Mouse (Mus musculus) embryonic facial prominence, embryonic 11.5 days (tissue): ENCODE results near the gene Tmem151b. TPM values are rescaled to one million over a fixed set of nuclear protein-coding genes. Genes with fewer than 3 reads are reported as not detected.
A peak's percentile ranks its signal among the peaks of the same experiment; 100 is the strongest.

Experiments used
- ATAC-seq: fragments of 200-750 bp; cut with Nextera tagmentation; replicated peaks from 2 replicates; pipeline ENCODE4 v1.8.0; 2017; ENCODE audit warnings: low read depth; ENCODE audit not compliant: insufficient number of reproducible peaks, low FRiP score, low TSS enrichment
- DNase-seq: peaks from one replicate; pipeline ENCODE4 v3.0.0-alpha.2; 2015; ENCODE audit warnings: low spot score
- H3K27ac ChIP-seq: fragments of 300-500 bp; sonication (generic); replicated peaks from 2 replicates; pipeline ENCODE4 v1.5.1; 2014; ENCODE audit warnings: mild to moderate bottlenecking, low read depth, low read length, control low read depth
- H3K27me3 ChIP-seq: fragments of 300-500 bp; sonication (generic); 2 replicates; pipeline ENCODE4 v1.6.1; 2014; ENCODE audit warnings: mild to moderate bottlenecking, low read length, moderate library complexity, mixed read lengths; ENCODE audit not compliant: control insufficient read depth, insufficient read depth
- H3K36me3 ChIP-seq: fragments of 300-500 bp; sonication (generic); replicated peaks from 2 replicates; pipeline ENCODE4 v1.6.1; 2014; ENCODE audit warnings: low read depth, mild to moderate bottlenecking, low read length, moderate library complexity, mixed read lengths; ENCODE audit not compliant: control insufficient read depth, insufficient read depth
- H3K4me1 ChIP-seq: fragments of 300-500 bp; sonication (generic); 2 replicates; pipeline ENCODE4 v1.6.1; 2014; ENCODE audit warnings: low read length, mixed read lengths; ENCODE audit not compliant: control insufficient read depth, insufficient read depth
- H3K4me2 ChIP-seq: fragments of 300-500 bp; sonication (generic); 2 replicates; pipeline ENCODE4 v1.6.1; 2014; ENCODE audit warnings: low read depth, mild to moderate bottlenecking, control low read depth, low read length, moderate library complexity
- H3K4me3 ChIP-seq: fragments of 300-500 bp; sonication (generic); 2 replicates; pipeline ENCODE4 v1.5.1; 2014; ENCODE audit warnings: low read depth, low read length, control low read depth
- H3K9ac ChIP-seq: fragments of 300-500 bp; sonication (generic); replicated peaks from 2 replicates; pipeline ENCODE4 v1.6.1; 2014; ENCODE audit warnings: mild to moderate bottlenecking, control low read depth, low read length
- H3K9me3 ChIP-seq: fragments of 300-500 bp; sonication (generic); replicated peaks from 2 replicates; pipeline ENCODE4 v1.6.1; 2016; ENCODE audit warnings: mild to moderate bottlenecking, low read length, inconsistent platforms, mixed read lengths; ENCODE audit not compliant: control insufficient read depth
- WGBS: fragments of 180-500 bp; shearing (Covaris S2); extraction: QIAGEN DNeasy Blood & Tissue Kit; methylation state at CpG from one replicate; pipeline ENCODE4 v1.1.7; 2014; 5-methylcytosine and 5-hydroxymethylcytosine counted together
- polyA plus RNA-seq: library from polyadenylated mRNA; unstranded; fragments of >200 nt; fragmentation: Nextera tagmentation; extraction: Ambion mirVana; gene quantifications from 2 replicates; pipeline ENCODE4 v1.2.1, GENCODE M21; 2014

The Tmem151b gene
- polyA plus RNA-seq, 1 experiment from 2014 or later = 5.4 TPM

DNA sequence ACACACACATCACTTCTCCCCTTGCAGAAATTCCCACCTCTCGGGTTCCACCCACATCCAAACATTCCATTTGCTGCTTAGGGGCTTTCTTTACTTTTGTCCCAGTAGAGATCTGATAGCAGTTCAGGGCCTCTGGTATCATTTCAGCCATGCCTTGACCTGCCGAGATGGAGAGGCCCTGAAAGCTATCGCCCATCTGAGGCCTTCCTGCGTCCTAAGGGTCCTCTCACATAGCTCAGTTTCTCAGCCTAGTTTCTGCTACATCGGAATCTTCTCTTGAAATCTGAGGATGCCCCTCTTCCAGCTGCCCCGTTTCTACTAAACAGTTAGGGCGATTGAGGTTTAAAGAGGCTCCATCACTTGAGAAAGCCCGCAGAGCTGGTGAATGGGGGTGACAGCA lies 44.7 kb upstream of the Tmem151b start:
- DNase-seq (no peak), ATAC-seq (no peak)
- peak overlapping the region; percentile 93 for H3K4me2 ChIP-seq
- H3K36me3 ChIP-seq = no peaks in the 10 kb centered on the region
- 34% methylated on average over 8 of the region's 8 CpGs for WGBS
- H3K9me3 ChIP-seq = no peaks in the 10 kb centered on the region
- H3K4me1 ChIP-seq = peaks cover 14% of the 10 kb centered on the region
- H3K4me3 ChIP-seq = peak overlapping the region; percentile 47; the same call in 1 of the 2 replicates
- no peak overlapping the region for H3K9ac ChIP-seq
- no peak overlapping the region for H3K27ac ChIP-seq
- peaks cover 6% of the 10 kb centered on the region for H3K27me3 ChIP-seq

DNA sequence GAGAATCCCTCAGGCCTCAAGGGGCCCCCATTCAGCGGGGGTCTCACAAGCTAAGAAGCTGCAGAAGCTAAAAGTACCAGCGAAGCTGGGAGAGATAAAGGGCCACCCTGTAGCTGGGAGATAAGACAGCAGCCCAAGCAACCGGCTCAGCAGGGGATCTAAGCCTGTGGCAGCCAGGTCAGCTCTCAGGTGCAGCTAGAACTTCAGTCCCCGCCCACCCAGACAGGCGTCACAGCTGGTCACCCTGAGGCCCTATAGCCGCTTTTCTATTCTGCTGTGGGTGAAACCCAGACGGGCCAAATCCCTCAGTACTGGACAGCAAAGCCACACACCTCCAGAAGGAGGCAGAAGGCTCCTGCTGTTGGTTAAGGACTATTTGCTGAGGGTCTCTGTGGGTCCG lies 44.0 kb upstream of the Tmem151b start:
- Histone ChIP-seq H3K4me3 (no peak overlapping the region; the same call in 1 of the 2 replicates), H3K36me3 (no peaks in the 10 kb centered on the region), H3K9me3 (no peaks in the 10 kb centered on the region), H3K27ac (no peak overlapping the region), H3K27me3 (peaks cover 6% of the 10 kb centered on the region), H3K4me2 (0 out of 2 replicates have a peak overlapping the region, but pooled peaks have one; percentile 10), H3K9ac (no peak overlapping the region), H3K4me1 (peaks cover 14% of the 10 kb centered on the region)
- ATAC-seq (no peak), DNase-seq (no peak)
- 32% methylated on average over 8 of the region's 8 CpGs for WGBS

DNA sequence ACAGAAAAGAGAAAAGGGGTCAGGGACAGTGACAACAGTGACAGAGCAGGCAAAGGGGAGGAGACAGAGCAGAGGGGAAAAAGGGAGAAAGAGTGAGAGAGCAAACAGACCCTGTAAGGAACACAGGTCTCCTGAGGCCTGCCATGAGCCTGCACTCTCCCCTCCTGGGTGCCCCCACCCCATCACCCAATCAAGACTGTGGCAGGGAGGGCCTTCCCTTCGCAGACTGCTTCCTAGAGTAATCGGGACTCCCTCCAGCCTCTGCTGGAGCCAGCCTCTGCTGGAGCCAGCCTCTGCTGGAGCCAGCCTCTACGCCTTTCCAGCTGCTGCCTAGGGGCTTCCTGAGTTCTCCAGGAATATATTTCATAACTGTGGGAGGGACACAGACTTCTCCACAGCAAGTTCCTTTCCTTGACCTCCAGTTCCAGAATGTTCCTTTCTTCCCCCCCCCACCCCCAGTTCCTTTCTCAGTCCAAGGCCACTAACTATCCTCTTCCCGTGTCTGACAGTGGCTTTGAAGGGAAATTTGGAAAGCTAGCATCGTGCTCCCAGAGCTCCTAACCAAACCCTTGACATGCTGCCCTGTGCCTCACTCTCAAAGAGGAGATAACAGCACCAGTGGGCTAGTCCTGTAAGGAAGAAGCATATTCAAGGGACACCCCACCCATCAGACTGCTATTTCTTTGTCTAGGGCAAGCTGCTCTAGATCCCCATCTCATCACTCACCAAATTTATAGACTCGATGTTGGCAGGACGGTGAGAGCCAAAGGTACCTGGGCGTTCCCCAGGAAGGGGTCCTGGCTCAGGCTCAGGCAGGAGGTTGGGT lies 43.3 kb upstream of the Tmem151b start:
- Histone ChIP-seq H3K4me1 (peaks cover 14% of the 10 kb centered on the region), H3K4me2 (peak overlapping the region; percentile 7; the same call in 1 of the 2 replicates), H3K4me3 (no peak overlapping the region), H3K9me3 (no peaks in the 10 kb centered on the region), H3K27ac (no peak overlapping the region), H3K36me3 (no peaks in the 10 kb centered on the region), H3K27me3 (peaks cover 6% of the 10 kb centered on the region), H3K9ac (peak overlapping the region; percentile 34; the same call in 1 of the 2 replicates)
- ATAC-seq = no peak
- WGBS = 56% methylated on average over 8 of the region's 8 CpGs
- no peak for DNase-seq

DNA sequence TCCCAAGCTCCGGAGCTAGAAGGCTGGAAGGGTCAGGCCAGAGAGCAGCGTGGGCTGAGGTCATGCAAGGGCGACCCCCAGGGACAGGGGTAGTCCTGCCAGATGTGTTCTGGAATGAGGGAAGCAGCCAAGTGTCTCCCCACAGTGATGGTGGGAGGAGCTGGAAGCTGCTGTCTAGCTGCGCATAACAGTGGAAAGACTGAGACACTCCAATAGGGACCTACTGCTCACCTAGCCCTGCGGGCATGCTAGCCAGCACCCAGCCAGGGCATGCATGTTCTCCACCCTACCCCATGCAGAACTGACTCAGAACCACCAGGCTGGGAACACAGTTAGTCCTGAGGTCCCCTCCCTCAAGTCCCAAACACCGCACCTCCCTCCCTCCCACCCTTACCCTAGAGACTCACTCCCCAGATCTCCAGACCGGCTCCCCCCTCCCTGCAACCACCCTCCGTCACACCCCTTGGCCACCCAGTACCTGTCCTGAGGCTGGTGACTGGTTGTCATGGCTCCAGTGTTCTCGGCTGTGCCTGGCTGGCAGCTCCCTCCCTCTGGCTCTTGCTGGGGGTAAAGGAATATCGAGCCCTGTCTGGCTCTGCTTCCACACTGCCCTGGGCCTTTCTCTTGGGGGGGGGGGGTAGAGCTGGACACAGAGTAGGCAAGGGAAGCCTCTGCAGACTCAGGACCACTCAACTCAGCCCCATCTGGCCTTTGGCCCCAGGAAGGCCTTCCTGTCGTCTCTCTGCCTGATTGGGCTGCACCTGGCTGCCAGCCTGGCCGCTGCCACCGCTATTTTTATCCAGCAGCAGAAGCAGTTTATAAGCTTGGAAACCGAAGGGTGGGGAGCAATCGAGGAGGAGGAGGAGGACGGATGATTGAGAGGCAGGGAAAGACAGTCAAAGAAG lies 42.5 kb upstream of the Tmem151b start:
- Histone ChIP-seq H3K36me3 (no peaks in the 10 kb centered on the region), H3K4me3 (no peak overlapping the region), H3K9me3 (no peaks in the 10 kb centered on the region), H3K27me3 (peaks cover 6% of the 10 kb centered on the region), H3K4me1 (peaks cover 14% of the 10 kb centered on the region), H3K27ac (no peak overlapping the region), H3K4me2 (no peak overlapping the region), H3K9ac (peak overlapping the region; percentile 34)
- no peak for DNase-seq
- 39% methylated on average over 16 of the region's 16 CpGs for WGBS
- ATAC-seq = no peak

DNA sequence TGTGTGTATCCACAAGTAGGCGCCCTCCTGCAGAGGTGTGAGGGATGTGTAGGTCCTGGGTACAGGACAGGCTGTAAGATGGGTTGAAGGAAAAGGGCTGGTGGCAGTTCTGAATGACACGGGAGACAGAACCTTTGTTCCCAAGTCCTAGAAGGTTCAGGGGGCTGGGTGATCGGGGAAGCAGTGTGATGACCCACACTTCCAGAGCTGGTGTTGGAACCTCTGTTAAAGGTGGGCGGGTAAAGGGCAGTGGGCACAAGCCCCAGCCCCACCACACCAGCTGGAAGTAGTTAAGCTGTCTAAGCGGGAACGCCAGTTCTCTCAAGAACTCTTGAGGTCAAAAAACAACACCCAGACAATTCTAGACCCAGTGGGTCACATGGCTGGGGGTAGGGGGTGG lies 40.9 kb upstream of the Tmem151b start:
- WGBS = 60% methylated on average over 6 of the region's 6 CpGs
- Histone ChIP-seq H3K4me1 (peaks cover 12% of the 10 kb centered on the region), H3K9ac (no peak overlapping the region), H3K27ac (no peak overlapping the region), H3K27me3 (peaks cover 6% of the 10 kb centered on the region), H3K4me2 (no peak overlapping the region), H3K36me3 (no peaks in the 10 kb centered on the region), H3K9me3 (no peaks in the 10 kb centered on the region), H3K4me3 (no peak overlapping the region)
- no peak for ATAC-seq
- DNase-seq = no peak

DNA sequence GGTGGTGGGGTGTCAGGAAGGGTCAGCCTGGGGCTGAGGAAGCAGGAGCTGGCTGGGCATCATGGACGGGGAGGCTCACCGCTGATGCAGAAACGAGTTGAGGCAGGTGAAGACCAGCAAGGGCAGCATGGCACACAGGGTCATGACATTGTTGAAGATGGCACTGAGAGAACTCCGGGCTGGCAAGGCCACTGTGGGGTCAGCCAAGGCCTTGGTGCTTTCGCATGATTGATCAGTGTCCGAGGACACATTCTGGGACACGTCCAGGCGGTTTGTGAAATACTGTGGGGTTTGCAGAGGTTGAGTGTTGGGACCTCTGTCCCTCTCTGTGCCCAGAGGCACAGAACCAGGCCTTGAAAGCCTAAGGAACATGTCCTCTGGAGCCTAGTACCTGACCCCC lies 40.4 kb upstream of the Tmem151b start:
- no peaks in the 10 kb centered on the region for H3K36me3 ChIP-seq
- peaks cover 6% of the 10 kb centered on the region for H3K27me3 ChIP-seq
- H3K9ac ChIP-seq = no peak overlapping the region
- no peak overlapping the region for H3K4me3 ChIP-seq
- no peak overlapping the region for H3K27ac ChIP-seq
- no peaks in the 10 kb centered on the region for H3K9me3 ChIP-seq
- 96% methylated on average over 8 of the region's 8 CpGs for WGBS
- ATAC-seq (no peak), DNase-seq (no peak)
- H3K4me2 ChIP-seq = no peak overlapping the region
- peaks cover 10% of the 10 kb centered on the region for H3K4me1 ChIP-seq

DNA sequence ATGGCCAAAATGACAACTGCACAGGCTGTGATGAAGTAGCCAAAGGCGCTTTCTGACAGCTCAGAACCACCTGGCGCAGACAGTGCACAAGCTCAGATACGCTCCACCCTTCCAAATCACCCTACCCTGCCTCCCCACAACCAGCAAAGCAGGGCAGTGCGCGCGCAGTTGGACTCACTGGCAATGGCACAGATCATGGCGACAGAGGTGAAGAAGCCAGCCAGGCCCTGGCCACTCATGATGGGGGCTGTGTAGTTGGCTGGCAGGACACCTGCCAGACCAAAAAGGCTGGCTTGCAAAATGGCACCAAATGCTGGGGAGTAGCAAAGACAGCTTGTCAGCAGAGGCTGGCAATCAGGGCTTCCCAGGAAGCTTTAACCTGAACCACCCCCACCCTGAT lies 39.8 kb upstream of the Tmem151b start:
- no peak overlapping the region for H3K27ac ChIP-seq
- H3K9ac ChIP-seq = no peak overlapping the region
- H3K4me2 ChIP-seq = no peak overlapping the region
- H3K27me3 ChIP-seq = peaks cover 3% of the 10 kb centered on the region
- no peaks in the 10 kb centered on the region for H3K36me3 ChIP-seq
- 95% methylated on average over 7 of the region's 7 CpGs for WGBS
- H3K4me3 ChIP-seq = no peak overlapping the region
- H3K4me1 ChIP-seq = peaks cover 8% of the 10 kb centered on the region
- H3K9me3 ChIP-seq = no peaks in the 10 kb centered on the region
- ATAC-seq = no peak
- no peak for DNase-seq

DNA sequence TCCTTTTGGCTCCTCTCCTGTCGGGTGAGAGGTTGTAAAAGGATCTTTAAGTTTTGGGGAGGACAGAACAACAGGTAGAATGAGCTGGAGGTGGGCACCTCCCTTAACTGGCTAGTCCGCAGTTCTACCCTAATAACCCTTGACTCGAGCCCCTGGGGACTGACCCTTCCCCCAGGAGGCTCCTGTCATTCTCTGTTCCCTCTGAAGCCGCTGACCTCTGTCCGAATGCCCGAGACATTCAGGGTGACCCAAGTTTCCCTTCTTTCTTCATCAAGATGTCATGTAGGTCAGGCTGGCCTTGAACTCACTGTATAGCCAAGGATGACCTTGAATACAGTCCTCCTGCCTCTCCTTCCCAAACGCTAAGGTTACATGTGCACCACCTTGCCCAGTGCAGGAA lies 38.9 kb upstream of the Tmem151b start:
- H3K9me3 ChIP-seq = no peaks in the 10 kb centered on the region
- H3K9ac ChIP-seq = no peak overlapping the region
- H3K4me2 ChIP-seq = no peak overlapping the region
- no peak for DNase-seq
- H3K27me3 ChIP-seq = peaks cover under 1% of the 10 kb centered on the region
- H3K4me3 ChIP-seq = no peak overlapping the region
- ATAC-seq = no peak
- H3K27ac ChIP-seq = no peak overlapping the region
- 95% methylated on average over 7 of the region's 7 CpGs for WGBS
- no peaks in the 10 kb centered on the region for H3K36me3 ChIP-seq
- H3K4me1 ChIP-seq = peaks cover 8% of the 10 kb centered on the region
